Mouse (Mus musculus): ENCODE data around the gene Hpf1. TPM values are rescaled to one million over a fixed set of nuclear protein-coding genes. Genes with fewer than 3 reads are reported as not detected.

The Hpf1 gene
- total and polyA plus RNA-seq, 3 experiments, result 73.2 to 83.5 TPM; not detected in 1

GRCm38 (mm10) chr8:60949859-60950258 lies 59.6 kb downstream of the Hpf1 start (continued):
- no peak for TF ChIP-seq NRF1 (IDR thresholded peaks at IDR 0.05; ENCODE audit: insufficient read depth, low read depth, low read length, poor library complexity, severe bottlenecking)
- no peak for TF ChIP-seq CHD1 (IDR thresholded peaks at IDR 0.05; ENCODE audit: low read depth, low read length)
- peak; percentile 82 for TF ChIP-seq SIN3A (IDR thresholded peaks at IDR 0.05; ENCODE audit: low read length)
- peak; percentile 94 for TF ChIP-seq GATA1 (IDR thresholded peaks at IDR 0.05; ENCODE audit: low read depth, low read length)
- peak; percentile 93 for TF ChIP-seq ETS1 (IDR thresholded peaks at IDR 0.05; ENCODE audit: low read depth, low read length)
- TF ChIP-seq GABPA (IDR thresholded peaks at IDR 0.05; ENCODE audit: low read depth, low read length), result no peak
- TF ChIP-seq MAX (IDR thresholded peaks at IDR 0.05; ENCODE audit: low read length), result no peak
- peak; percentile 57; the same call in 1 of the 2 replicates for TF ChIP-seq MYC (IDR thresholded peaks at IDR 0.05; ENCODE audit: low read depth, low read length)
- no peak for TF ChIP-seq NELFE (IDR thresholded peaks at IDR 0.05; ENCODE audit: low read depth, low read length)
- no peak for TF ChIP-seq CHD2 (IDR thresholded peaks at IDR 0.05; ENCODE audit: low read length)
- TF ChIP-seq EP300 (IDR thresholded peaks at IDR 0.05; ENCODE audit: low read depth in 1 of 2, low read length in 2 of 2), result peak; percentile 87 to 91
- no peak for TF ChIP-seq POLR2AphosphoS5 (IDR thresholded peaks at IDR 0.05; ENCODE audit: borderline replicate concordance, low read depth, low read length)
- TF ChIP-seq RCOR1 (IDR thresholded peaks at IDR 0.05; ENCODE audit: low read depth, low read length), result peak; percentile 82
- no peak for TF ChIP-seq UBTF (IDR thresholded peaks at IDR 0.05; ENCODE audit: borderline replicate concordance, insufficient read depth, low read depth, low read length)
- no peak for TF ChIP-seq E2F4 (IDR thresholded peaks at IDR 0.05; ENCODE audit: borderline replicate concordance, low read depth, low read length)
- TF ChIP-seq TBP (IDR thresholded peaks at IDR 0.05; ENCODE audit: low read depth, low read length), result no peak
- TF ChIP-seq POLR2AphosphoS2 (IDR thresholded peaks at IDR 0.05; ENCODE audit: low read length), result 0 out of 2 replicates have a peak, but pooled peaks have one; percentile 25
- no peak for TF ChIP-seq RAD21 (IDR thresholded peaks at IDR 0.05; ENCODE audit: low read depth, low read length)
- 0 out of 2 replicates have a peak, but pooled peaks have one; percentile 46 for TF ChIP-seq JUND (IDR thresholded peaks at IDR 0.05; ENCODE audit: low read depth, low read length)
- TF ChIP-seq TAL1 (IDR thresholded peaks at IDR 0.05; ENCODE audit: low read length), result peak; percentile 81
- TF ChIP-seq ZNF384 (IDR thresholded peaks at IDR 0.05; ENCODE audit: low read depth, low read length), result no peak
- no peak for TF ChIP-seq ZMIZ1 (IDR thresholded peaks at IDR 0.05; ENCODE audit: low read depth, low read length)
- TF ChIP-seq CTCF (IDR thresholded peaks at IDR 0.05 in 2 of 3, conservative IDR thresholded peaks at IDR 0.05 in 1 of 3; ENCODE audit: control insufficient read depth in 1 of 3, insufficient read depth in 1 of 3, low read depth in 2 of 3, low read length in 3 of 3, poor library complexity in 1 of 3, severe bottlenecking in 1 of 3), result no peak
- no peak for TF ChIP-seq POLR2A (IDR thresholded peaks at IDR 0.05; ENCODE audit: control insufficient read depth in 1 of 2, insufficient read depth in 1 of 2, low read depth in 1 of 2, low read length in 2 of 2, poor library complexity in 1 of 2)
- no peak for TF ChIP-seq USF2 (IDR thresholded peaks at IDR 0.05; ENCODE audit: borderline replicate concordance in 1 of 2, insufficient read depth in 1 of 2, low read depth in 1 of 2, low read length in 2 of 2)

GRCm38 (mm10) chr8:60951271-60951670 lies 61.1 kb downstream of the Hpf1 start:
- Histone ChIP-seq H3K36me3 (ENCODE audit: control insufficient read depth in 1 of 2, insufficient read depth in 2 of 2, low read length in 2 of 2) (peaks cover 0 to 45% of the 10 kb centered on the region in 2 experiments), H3K27me3 (ENCODE audit: control insufficient read depth in 1 of 2, insufficient read depth in 2 of 2, low read length in 2 of 2) (no peaks in the 10 kb centered on the region), H3K27ac (ENCODE audit: control insufficient read depth, low read depth, low read length) (no peak overlapping the region), H3K4me3 (ENCODE audit: control insufficient read depth in 1 of 2, insufficient read depth in 1 of 2, low read depth in 2 of 2, low read length in 2 of 2) (no peak overlapping the region), H3K4me1 (ENCODE audit: control insufficient read depth in 1 of 2, insufficient read depth in 2 of 2, low read length in 2 of 2) (peaks cover 19 to 26% of the 10 kb centered on the region in 2 experiments), H3K9me3 (replicated peaks; ENCODE audit: insufficient read depth, low read length) (no peaks in the 10 kb centered on the region), H3K79me2 (ENCODE audit: control insufficient read depth, insufficient read depth, low read length, poor library complexity) (peaks cover 42% of the 10 kb centered on the region), H3K9ac (ENCODE audit: control insufficient read depth, low read depth, low read length, poor library complexity, severe bottlenecking) (no peak overlapping the region)
- TF ChIP-seq BHLHE40 (IDR thresholded peaks at IDR 0.05; ENCODE audit: borderline replicate concordance, low read depth, low read length) (no peak), RAD21 (IDR thresholded peaks at IDR 0.05; ENCODE audit: low read depth, low read length) (no peak), NELFE (IDR thresholded peaks at IDR 0.05; ENCODE audit: low read depth, low read length) (no peak), EP300 (IDR thresholded peaks at IDR 0.05; ENCODE audit: low read depth in 1 of 2, low read length in 2 of 2) (no peak), MEF2A (IDR thresholded peaks at IDR 0.05; ENCODE audit: extremely low read depth, insufficient replicate concordance, low read depth, low read length, poor library complexity, severe bottlenecking) (no peak), ZKSCAN1 (IDR thresholded peaks at IDR 0.05; ENCODE audit: low read depth, low read length) (no peak), ZMIZ1 (IDR thresholded peaks at IDR 0.05; ENCODE audit: low read depth, low read length) (no peak), GATA1 (IDR thresholded peaks at IDR 0.05; ENCODE audit: low read depth, low read length) (no peak), ZNF384 (IDR thresholded peaks at IDR 0.05; ENCODE audit: low read depth, low read length) (no peak)
- DNase-seq (ENCODE audit: low read depth, low spot score), result no peak
